Mouse (Mus musculus) embryonic facial prominence, embryonic 13.5 days (tissue): ENCODE measurements around the gene Frs3. TPM values are rescaled to one million over a fixed set of nuclear protein-coding genes. Genes with fewer than 3 reads are reported as not detected.

Experiments used
- ATAC-seq: fragments of 200-750 bp; cut with Nextera tagmentation; 2 replicates; pipeline ENCODE4 v1.8.0; 2017; ENCODE audit warnings: low read depth; ENCODE audit not compliant: insufficient number of reproducible peaks, insufficient read depth, low FRiP score, low TSS enrichment
- H3K27ac ChIP-seq: fragments of 300-500 bp; sonication (generic); 2 replicates; pipeline ENCODE4 v1.5.1; 2015; ENCODE audit warnings: moderate library complexity, mild to moderate bottlenecking, inconsistent platforms
- H3K27me3 ChIP-seq: fragments of 300-500 bp; sonication (generic); 2 replicates; pipeline ENCODE4 v1.6.1; 2015; ENCODE audit warnings: mild to moderate bottlenecking, inconsistent platforms
- H3K36me3 ChIP-seq: fragments of 300-500 bp; sonication (generic); 2 replicates; pipeline ENCODE4 v1.6.1; 2015; ENCODE audit warnings: mild to moderate bottlenecking, inconsistent platforms
- H3K4me1 ChIP-seq: fragments of 300-500 bp; sonication (generic); 2 replicates; pipeline ENCODE4 v1.6.1; 2015; ENCODE audit warnings: inconsistent platforms
- H3K4me2 ChIP-seq: fragments of 300-500 bp; sonication (generic); 2 replicates; pipeline ENCODE4 v1.6.1; 2015; ENCODE audit warnings: moderate library complexity, mild to moderate bottlenecking, inconsistent platforms
- H3K4me3 ChIP-seq: fragments of 300-500 bp; sonication (generic); 2 replicates; pipeline ENCODE4 v1.5.1; 2015; ENCODE audit warnings: mild to moderate bottlenecking, inconsistent platforms
- H3K9ac ChIP-seq: fragments of 300-500 bp; sonication (generic); 2 replicates; pipeline ENCODE4 v1.6.1; 2015; ENCODE audit warnings: mild to moderate bottlenecking, inconsistent platforms
- H3K9me3 ChIP-seq: fragments of 300-500 bp; sonication (generic); 2 replicates; pipeline ENCODE4 v1.6.1; 2016; ENCODE audit warnings: inconsistent platforms
- WGBS: fragments of 180-500 bp; shearing (Covaris S2); methylation state at CpG from one replicate; pipeline ENCODE4 v1.1.7; 2015; ENCODE audit warnings: mixed read lengths; 5-methylcytosine and 5-hydroxymethylcytosine counted together
- polyA plus RNA-seq: library from polyadenylated mRNA; unstranded; fragments of >200 nt; fragmentation: Nextera tagmentation; extraction: Ambion mirVana; gene quantifications from 2 replicates; pipeline ENCODE4 v1.2.1, GENCODE M21; 2015

Frs3 gene
- polyA plus RNA-seq, 1 experiment from 2014 or later: 7.5 TPM

DNA sequence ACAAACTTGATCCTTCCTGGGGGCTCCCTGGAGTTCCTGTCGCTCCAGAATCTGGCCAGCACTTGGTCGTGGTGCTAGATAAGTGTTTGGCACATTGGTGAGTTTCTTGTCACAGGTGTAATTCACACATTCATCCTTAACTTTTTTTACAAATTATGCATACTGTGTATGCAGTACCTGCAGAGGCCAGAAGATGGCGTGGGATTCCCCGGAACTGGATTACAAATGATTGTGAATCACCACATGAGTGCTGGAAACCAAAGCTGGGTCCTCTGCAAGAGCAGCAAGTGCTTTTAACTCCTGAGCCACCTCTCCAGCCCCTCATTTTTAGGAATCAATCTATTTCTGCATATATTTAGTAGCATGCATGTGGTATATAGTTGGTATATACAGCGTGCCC, 63.0 kb downstream of the Frs3 start:
- no peak overlapping the region for H3K4me3 ChIP-seq
- no peaks in the 10 kb centered on the region for H3K27me3 ChIP-seq
- H3K36me3 ChIP-seq: no peaks in the 10 kb centered on the region
- H3K9me3 ChIP-seq: no peaks in the 10 kb centered on the region
- 72% methylated on average over 5 of the region's 5 CpGs for WGBS
- peaks cover 9% of the 10 kb centered on the region for H3K4me1 ChIP-seq
- H3K27ac ChIP-seq: no peak overlapping the region
- no peak overlapping the region for H3K4me2 ChIP-seq
- no peak overlapping the region for H3K9ac ChIP-seq
- no peak for ATAC-seq

DNA sequence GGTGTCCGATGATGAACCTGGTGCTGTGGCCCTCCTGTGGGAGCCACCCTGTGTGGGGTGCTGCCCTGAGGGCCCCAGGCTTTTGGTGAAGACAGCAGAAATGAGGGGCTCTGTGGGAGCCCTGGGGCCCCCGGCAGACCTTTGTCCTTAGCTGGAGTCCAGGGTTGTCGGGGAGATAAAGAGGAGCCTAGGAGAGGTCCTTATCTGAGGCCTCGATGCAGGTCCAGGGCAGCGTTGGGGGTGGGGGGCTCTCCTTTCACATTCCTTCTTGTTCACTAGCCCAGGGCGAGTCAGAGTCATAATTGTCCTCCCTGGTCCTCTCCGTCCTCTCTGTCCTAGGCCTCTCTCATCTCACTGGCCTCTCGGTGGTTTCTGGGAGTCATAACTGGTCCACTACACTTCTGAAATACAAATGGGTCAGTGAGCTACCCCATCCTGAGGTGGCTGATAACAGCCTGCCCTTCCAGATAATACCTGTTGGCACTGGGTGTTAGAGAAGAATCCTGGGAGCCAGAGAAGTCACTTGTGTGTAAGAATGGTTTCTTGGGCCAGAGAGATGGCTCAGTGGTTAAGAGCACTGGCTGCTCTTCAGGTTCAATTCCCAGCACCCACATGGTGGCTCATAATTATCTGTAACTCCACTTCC, 64.4 kb downstream of the Frs3 start:
- peaks cover 9% of the 10 kb centered on the region for H3K4me1 ChIP-seq
- H3K4me2 ChIP-seq: no peak overlapping the region
- 81% methylated on average over 8 of the region's 8 CpGs for WGBS
- no peaks in the 10 kb centered on the region for H3K27me3 ChIP-seq
- H3K27ac ChIP-seq: no peak overlapping the region
- no peak overlapping the region for H3K9ac ChIP-seq
- H3K9me3 ChIP-seq: no peaks in the 10 kb centered on the region
- no peak overlapping the region for H3K4me3 ChIP-seq
- ATAC-seq: no peak
- no peaks in the 10 kb centered on the region for H3K36me3 ChIP-seq

Other genes with a start within 250 kb of the Frs3 start
- 34.1 and 38.1 TPM in 2 replicates for gene Taf8, start 186.7 kb upstream of the Frs3 start, polyA plus RNA-seq
- 359 and 377 TPM in 2 replicates for gene Ccnd3, start 184.0 kb upstream of the Frs3 start, polyA plus RNA-seq
- 23.0 and 26.6 TPM in 2 replicates for gene Bysl, start 77.5 kb upstream of the Frs3 start, polyA plus RNA-seq
- 52.9 and 60.1 TPM in 2 replicates for gene Med20, start 77.4 kb upstream of the Frs3 start, polyA plus RNA-seq
- gene Gm20517, start 77.4 kb upstream of the Frs3 start, polyA plus RNA-seq: 0.96 and 2.4 TPM in 2 replicates
- 6.2 and 6.4 TPM in 2 replicates for gene Usp49, start 58.3 kb upstream of the Frs3 start, polyA plus RNA-seq
- gene Tomm6, start 644 bp upstream of the Frs3 start, polyA plus RNA-seq: 412 and 418 TPM in 2 replicates
- 0.39 and 0.54 TPM in 2 replicates for gene Gm21981, start 5.4 kb downstream of the Frs3 start, polyA plus RNA-seq
- gene Prickle4, start 5.7 kb downstream of the Frs3 start, polyA plus RNA-seq: 0.60 and 0.91 TPM in 2 replicates
- gene Pgc, start 37.8 kb downstream of the Frs3 start, polyA plus RNA-seq: not detected in 2 replicates
- gene Tfeb, start 48.0 kb downstream of the Frs3 start, polyA plus RNA-seq: 6.7 and 6.8 TPM in 2 replicates
- 28.9 and 35.9 TPM in 2 replicates for gene Mdfi, start 145.7 kb downstream of the Frs3 start, polyA plus RNA-seq
- 18.9 and 19.8 TPM in 2 replicates for gene Foxp4, start 235.6 kb downstream of the Frs3 start, polyA plus RNA-seq